Mouse (Mus musculus): ENCODE results near the gene Mecom.

DNA sequence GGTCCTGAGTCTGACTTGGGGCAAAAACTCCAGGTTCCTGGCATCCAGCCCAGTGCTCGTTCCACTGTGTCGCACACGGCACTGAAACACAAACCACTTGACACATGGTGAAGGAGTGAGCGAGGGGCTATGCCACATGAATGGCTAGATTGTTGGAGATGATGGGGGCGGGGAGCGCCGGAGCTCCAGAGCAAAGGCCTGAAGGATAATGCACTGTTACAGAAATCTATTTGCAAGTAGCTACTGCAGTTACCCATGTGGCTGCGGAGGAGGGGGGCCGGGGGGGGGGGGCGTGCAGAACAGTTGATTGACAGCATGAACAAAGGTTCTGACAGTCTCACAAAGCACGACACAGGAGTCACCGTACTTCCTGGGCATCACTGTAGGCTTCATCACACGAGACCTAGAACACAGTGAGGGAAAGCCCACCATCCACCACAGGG lies 320.9 kb downstream of the Mecom start:
- no peak for TF ChIP-seq TAL1 (IDR thresholded peaks at IDR 0.05; ENCODE audit: low read length)
- no peak for TF ChIP-seq GATA1 (IDR thresholded peaks at IDR 0.05; ENCODE audit: low read length)
